Mouse (Mus musculus) left cerebral cortex, adult 2 months (tissue): ENCODE measurements at regions not wholly inside any gene's neighbourhood (a gene's known extent, or its start where the extent isn't known, plus 50 kb on each side); places are given as distances from the start of the nearest gene placed in this dataset.

Experiments used
- DNase-seq, 2 experiments: peaks; one replicate each; pipeline ENCODE4 v3.0.0; 2021 to 2022; ENCODE audit warnings: low spot score in 2 of 2, mixed read lengths in 1 of 2; ENCODE audit errors: extremely low spot score in 1 of 2
- H3K27ac ChIP-seq: fragments of 200-600 bp; 2 replicates; pipeline ENCODE4 v1.8.1; 2022
- H3K4me3 ChIP-seq: fragments of 200-600 bp; 2 replicates; pipeline ENCODE4 v1.8.1; 2022
- CTCF ChIP-seq: fragments of 200-600 bp; IDR thresholded peaks from 2 replicates; pipeline ENCODE4 v1.8.1; 2022; ENCODE audit warnings: antibody characterized with exemption, mild to moderate bottlenecking, moderate library complexity
- intact Hi-C: fragments of 180-260 bp; cut with DNase I; formaldehyde crosslinking; loops from one replicate; pipeline ENCODE4 v1.15.1; 2025

- DNase-seq: no peak
- Histone ChIP-seq H3K27ac (no peak overlapping the region), H3K4me3 (no peak overlapping the region)
- intact Hi-C loops: no loop called here
- no peak for TF ChIP-seq CTCF
Measured at GRCm38 (mm10) chr6:120590191-120590590, 59.1 kb upstream of the Hdhd5 start.

- DNase-seq: no peak
- TF ChIP-seq CTCF: no peak
- intact Hi-C loops: no loop called here
- Histone ChIP-seq H3K27ac (no peak overlapping the region), H3K4me3 (no peak overlapping the region)
Measured at GRCm38 (mm10) chr6:120588701-120589659, 57.9 kb upstream of the Hdhd5 start.

- intact Hi-C loops: no loop called here
- no peak for TF ChIP-seq CTCF
- no peak overlapping the region; the same call in 1 of the 2 replicates for H3K27ac ChIP-seq
- H3K4me3 ChIP-seq: no peak overlapping the region
- DNase-seq: no peak
Measured at GRCm38 (mm10) chr6:120585941-120586280, 54.8 kb upstream of the Hdhd5 start.

DNA sequence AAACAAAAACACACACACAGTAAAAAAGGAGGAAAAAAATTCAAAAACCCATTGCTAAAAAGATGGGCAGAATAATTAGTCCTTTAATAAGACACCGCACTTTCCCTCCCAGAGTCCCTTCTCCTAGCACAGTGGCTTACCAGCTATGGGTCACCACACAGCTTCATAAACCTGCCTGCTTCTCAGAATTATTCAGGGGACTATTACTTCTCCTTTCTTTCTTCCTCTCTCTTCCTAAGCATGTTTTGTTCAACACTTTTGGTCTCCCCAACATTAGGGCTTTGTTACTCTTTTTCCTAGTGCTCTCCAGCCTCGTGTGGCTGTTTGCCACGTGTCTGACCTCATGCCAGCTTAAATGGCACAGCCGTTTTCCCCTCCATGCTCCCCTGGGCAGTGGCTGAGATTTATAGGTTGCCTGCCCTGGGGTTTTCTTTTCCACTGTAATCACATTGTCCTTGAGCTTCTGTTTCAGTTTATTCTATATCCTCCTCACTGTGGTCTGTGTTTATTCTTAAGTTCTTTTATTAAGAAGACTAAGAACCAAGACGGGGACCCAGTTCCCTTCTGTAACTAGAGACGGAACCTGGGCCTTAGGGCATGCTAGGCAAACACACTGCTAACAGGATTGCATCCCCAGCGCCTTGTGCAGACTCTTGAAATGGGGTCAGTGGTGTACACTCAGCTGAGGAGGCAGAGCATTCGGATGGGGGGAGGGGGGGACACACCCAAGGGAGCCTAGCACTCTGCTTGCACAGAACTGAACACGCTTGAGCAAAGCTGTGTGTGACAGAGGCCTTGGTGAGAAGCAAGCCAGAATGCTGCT, 54.2 kb upstream of the Hdhd5 start:
- H3K27ac ChIP-seq: no peak overlapping the region; the same call in 1 of the 2 replicates
- intact Hi-C loops: no loop called here

DNA sequence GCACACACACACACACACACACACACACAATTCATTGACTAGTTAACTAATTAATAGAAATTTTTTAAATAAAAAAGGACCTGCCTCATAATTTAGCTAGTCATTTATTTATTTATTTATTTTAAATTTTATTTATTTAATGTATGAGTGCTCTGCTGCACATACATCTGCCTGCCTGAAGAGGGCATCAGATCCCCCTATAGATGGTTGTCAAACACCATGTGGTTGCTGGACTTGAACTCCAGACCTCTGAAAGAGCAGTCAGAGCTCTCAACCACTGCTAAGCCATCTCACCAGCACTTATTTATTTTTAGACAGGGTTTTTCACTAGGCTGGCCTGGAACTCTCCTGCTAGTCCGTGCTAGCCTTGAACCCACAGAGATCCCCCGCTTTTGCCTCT, 50.6 kb upstream of the Hdhd5 start:
- DNase-seq: no peak
- Histone ChIP-seq H3K4me3 (no peak overlapping the region), H3K27ac (no peak overlapping the region)
- peak; percentile 46 for TF ChIP-seq CTCF
- intact Hi-C loops: no loop called here

More for the DNA sequence above, 54.2 kb upstream of the Hdhd5 start:
- DNase-seq: no peak
- no peak for TF ChIP-seq CTCF
- H3K4me3 ChIP-seq: no peak overlapping the region
